Mouse (Mus musculus) layer of hippocampus, adult 11-12 months (tissue): ENCODE results near the gene Slc1a3.
"Not testable (repeated sequence)": the region's sequence is repeated elsewhere in the genome, so short reads cannot be mapped to it uniquely, and the experiment has no call there.

Source experiments
- DNase-seq: peaks from one replicate; pipeline ENCODE4 v3.0.0; 2022; ENCODE audit warnings: low spot score

Gene Slc1a3

GRCm38 (mm10) chr15:8706613-8707012 is 4.0 kb downstream of the Slc1a3 start:
- no peak for DNase-seq

GRCm38 (mm10) chr15:8706178-8706577 is 4.4 kb downstream of the Slc1a3 start:
- peak; percentile 68 for DNase-seq

GRCm38 (mm10) chr15:8705560-8705959 is 5.0 kb downstream of the Slc1a3 start:
- not testable (repeated sequence) for DNase-seq

- no peak for DNase-seq
These were observed 12.6 kb downstream of the Slc1a3 start for GRCm38 (mm10) chr15:8697976-8698375.

- peak; percentile 47 for DNase-seq
These were observed 13.1 kb downstream of the Slc1a3 start for GRCm38 (mm10) chr15:8697500-8697899.

- DNase-seq = not testable (repeated sequence)
These were observed 20.4 kb downstream of the Slc1a3 start for GRCm38 (mm10) chr15:8690141-8690540.

GRCm38 (mm10) chr15:8686846-8687245 is 23.7 kb downstream of the Slc1a3 start:
- DNase-seq = no peak

- DNase-seq = no peak
These were observed 25.1 kb downstream of the Slc1a3 start for GRCm38 (mm10) chr15:8685506-8685905.

- no peak for DNase-seq
These were observed 26.3 kb downstream of the Slc1a3 start for GRCm38 (mm10) chr15:8684263-8684662.

GRCm38 (mm10) chr15:8682871-8683270 is 27.7 kb downstream of the Slc1a3 start:
- no peak for DNase-seq

- no peak for DNase-seq
These were observed 28.1 kb downstream of the Slc1a3 start for GRCm38 (mm10) chr15:8682421-8682820.

GRCm38 (mm10) chr15:8681971-8682370 is 28.6 kb downstream of the Slc1a3 start:
- DNase-seq = no peak

- no peak for DNase-seq
These were observed 29.6 kb downstream of the Slc1a3 start for GRCm38 (mm10) chr15:8681009-8681408.

- DNase-seq = no peak
These were observed 33.6 kb downstream of the Slc1a3 start for GRCm38 (mm10) chr15:8676959-8677358.

GRCm38 (mm10) chr15:8676211-8676691 is 34.3 kb downstream of the Slc1a3 start:
- no peak for DNase-seq

- DNase-seq = no peak
These were observed 34.9 kb downstream of the Slc1a3 start for GRCm38 (mm10) chr15:8675616-8676015.

- DNase-seq = no peak
These were observed 38.0 kb downstream of the Slc1a3 start for GRCm38 (mm10) chr15:8672532-8672931.

GRCm38 (mm10) chr15:8667849-8668522 is 42.6 kb downstream of the Slc1a3 start:
- DNase-seq = no peak

GRCm38 (mm10) chr15:8665675-8666350 is 44.8 kb downstream of the Slc1a3 start:
- no peak for DNase-seq

GRCm38 (mm10) chr15:8663348-8664099 is 47.0 kb downstream of the Slc1a3 start:
- peak; percentile 81 for DNase-seq

- DNase-seq = no peak
These were observed 48.7 kb downstream of the Slc1a3 start for GRCm38 (mm10) chr15:8661856-8662255.

- no peak for DNase-seq
These were observed 50.6 kb downstream of the Slc1a3 start for GRCm38 (mm10) chr15:8659977-8660376.

- DNase-seq = no peak
These were observed 51.0 kb downstream of the Slc1a3 start for GRCm38 (mm10) chr15:8659483-8659971.
